Mouse (Mus musculus): ENCODE results near the gene Muc2. TPM values are rescaled to one million over a fixed set of nuclear protein-coding genes. Genes with fewer than 3 reads are reported as not detected.
"Not testable (repeated sequence)": the region's sequence is repeated elsewhere in the genome, so short reads cannot be mapped to it uniquely, and the experiment has no call there.

Gene Muc2
- total and polyA plus RNA-seq, 3 experiments, result 0.05 TPM; not detected in 2

GRCm38 (mm10) chr7:141660346-141660745, 29.8 kb upstream of the Muc2 start:
- Histone ChIP-seq H3K27me3 (ENCODE audit: insufficient read depth, low read length) (peaks cover 11% of the 10 kb centered on the region), H3K4me1 (ENCODE audit: insufficient read depth, low read depth, low read length) (no peaks in the 10 kb centered on the region)

GRCm38 (mm10) chr7:141661481-141661880, 28.7 kb upstream of the Muc2 start:
- no peak for ATAC-seq (ENCODE audit: extremely low read depth, insufficient number of reproducible peaks, low FRiP score, poor library complexity, severe bottlenecking)
- peaks cover 10% of the 10 kb centered on the region for H3K27me3 ChIP-seq (ENCODE audit: insufficient read depth, low read length)
- TF ChIP-seq GATA2 (IDR thresholded peaks at IDR 0.05; ENCODE audit: borderline replicate concordance, low read depth, low read length), result no peak
- no peak for TF ChIP-seq TAL1 (conservative IDR thresholded peaks at IDR 0.05; ENCODE audit: low read depth, low read length)
- no peak for TF ChIP-seq CTCF (IDR thresholded peaks at IDR 0.05; ENCODE audit: low read depth, low read length)
- no peak for TF ChIP-seq POLR2AphosphoS5 (IDR thresholded peaks at IDR 0.05; ENCODE audit: insufficient replicate concordance, low read depth, low read length)
- TF ChIP-seq GATA1 (IDR thresholded peaks at IDR 0.05; ENCODE audit: borderline replicate concordance, low read length), result no peak
- DNase-seq (ENCODE audit: low spot score), result no peak
- no peaks in the 10 kb centered on the region for H3K36me3 ChIP-seq (replicated peaks)
- no peaks in the 10 kb centered on the region for H3K9me3 ChIP-seq (replicated peaks)
- H3K4me1 ChIP-seq (ENCODE audit: insufficient read depth, low read depth, low read length), result no peaks in the 10 kb centered on the region
- H3K4me3 ChIP-seq (ENCODE audit: low read depth, low read length), result no peak overlapping the region

More at GRCm38 (mm10) chr7:141660346-141660745, 29.8 kb upstream of the Muc2 start:
- ATAC-seq (ENCODE audit: extremely low read depth, insufficient number of reproducible peaks, low FRiP score, poor library complexity, severe bottlenecking) (no peak), DNase-seq (ENCODE audit: low spot score) (no peak)
- Histone ChIP-seq H3K4me3 (ENCODE audit: low read depth, low read length) (no peak overlapping the region), H3K9me3 (replicated peaks) (no peaks in the 10 kb centered on the region), H3K36me3 (replicated peaks) (no peaks in the 10 kb centered on the region)
- no peak for TF ChIP-seq CTCF (IDR thresholded peaks at IDR 0.05; ENCODE audit: low read depth, low read length)
- no peak for TF ChIP-seq POLR2AphosphoS5 (IDR thresholded peaks at IDR 0.05; ENCODE audit: insufficient replicate concordance, low read depth, low read length)
- no peak for TF ChIP-seq GATA1 (IDR thresholded peaks at IDR 0.05; ENCODE audit: borderline replicate concordance, low read length)
- TF ChIP-seq TAL1 (conservative IDR thresholded peaks at IDR 0.05; ENCODE audit: low read depth, low read length), result no peak
- TF ChIP-seq GATA2 (IDR thresholded peaks at IDR 0.05; ENCODE audit: borderline replicate concordance, low read depth, low read length), result no peak

- Histone ChIP-seq H3K9me3 (replicated peaks) (no peaks in the 10 kb centered on the region), H3K36me3 (replicated peaks) (no peaks in the 10 kb centered on the region), H3K27me3 (ENCODE audit: insufficient read depth, low read length) (peaks cover 12% of the 10 kb centered on the region), H3K4me1 (ENCODE audit: insufficient read depth, low read depth, low read length) (no peaks in the 10 kb centered on the region), H3K4me3 (ENCODE audit: low read depth, low read length) (no peak overlapping the region)
- no peak for DNase-seq (ENCODE audit: low spot score)
- ATAC-seq (ENCODE audit: extremely low read depth, insufficient number of reproducible peaks, low FRiP score, poor library complexity, severe bottlenecking), result no peak
- no peak for TF ChIP-seq POLR2AphosphoS5 (IDR thresholded peaks at IDR 0.05; ENCODE audit: insufficient replicate concordance, low read depth, low read length)
- TF ChIP-seq GATA2 (IDR thresholded peaks at IDR 0.05; ENCODE audit: borderline replicate concordance, low read depth, low read length), result no peak
- no peak for TF ChIP-seq TAL1 (conservative IDR thresholded peaks at IDR 0.05; ENCODE audit: low read depth, low read length)
- TF ChIP-seq CTCF (IDR thresholded peaks at IDR 0.05; ENCODE audit: low read depth, low read length), result no peak
- TF ChIP-seq GATA1 (IDR thresholded peaks at IDR 0.05; ENCODE audit: borderline replicate concordance, low read length), result no peak
Observed at GRCm38 (mm10) chr7:141662223-141662622, 27.9 kb upstream of the Muc2 start.

DNA sequence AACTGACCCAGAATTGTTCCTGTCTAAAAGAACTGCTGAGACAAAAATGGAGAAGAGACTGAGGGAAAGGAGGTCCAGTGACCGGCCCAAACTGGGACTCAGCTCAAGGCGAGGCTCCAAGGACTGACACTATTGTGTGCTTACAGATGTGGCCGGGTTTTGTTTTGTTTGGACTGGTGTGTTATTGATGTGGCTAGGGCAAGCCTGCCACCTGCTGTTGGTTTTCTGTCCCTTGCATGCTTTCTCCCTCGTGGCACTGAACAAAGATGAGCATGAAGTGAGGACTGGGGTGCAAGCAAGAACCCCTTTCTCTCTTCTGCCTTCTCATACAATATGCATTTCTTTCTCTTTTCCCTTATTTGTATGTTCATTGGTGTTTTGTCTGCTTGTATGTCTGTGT, 23.9 kb upstream of the Muc2 start:
- Histone ChIP-seq H3K4me1 (ENCODE audit: insufficient read depth, low read depth, low read length) (no peaks in the 10 kb centered on the region), H3K36me3 (replicated peaks) (no peaks in the 10 kb centered on the region), H3K27me3 (ENCODE audit: insufficient read depth, low read length) (peaks cover 5% of the 10 kb centered on the region), H3K9me3 (replicated peaks) (no peaks in the 10 kb centered on the region), H3K4me3 (ENCODE audit: low read depth, low read length) (no peak overlapping the region)
- DNase-seq (ENCODE audit: low spot score), result no peak
- no peak for ATAC-seq (ENCODE audit: extremely low read depth, insufficient number of reproducible peaks, low FRiP score, poor library complexity, severe bottlenecking)
- no peak for TF ChIP-seq POLR2AphosphoS5 (IDR thresholded peaks at IDR 0.05; ENCODE audit: insufficient replicate concordance, low read depth, low read length)
- no peak for TF ChIP-seq GATA2 (IDR thresholded peaks at IDR 0.05; ENCODE audit: borderline replicate concordance, low read depth, low read length)
- TF ChIP-seq GATA1 (IDR thresholded peaks at IDR 0.05; ENCODE audit: borderline replicate concordance, low read length), result no peak
- TF ChIP-seq CTCF (IDR thresholded peaks at IDR 0.05; ENCODE audit: low read depth, low read length), result no peak
- TF ChIP-seq TAL1 (conservative IDR thresholded peaks at IDR 0.05; ENCODE audit: low read depth, low read length), result no peak

- not testable (repeated sequence) for ATAC-seq (ENCODE audit: extremely low read depth, insufficient number of reproducible peaks, low FRiP score, poor library complexity, severe bottlenecking); H3K36me3 ChIP-seq (replicated peaks); DNase-seq (ENCODE audit: low spot score); H3K27me3 ChIP-seq (ENCODE audit: insufficient read depth, low read length); H3K4me1 ChIP-seq (ENCODE audit: insufficient read depth, low read depth, low read length); H3K9me3 ChIP-seq (replicated peaks); H3K4me3 ChIP-seq (ENCODE audit: low read depth, low read length)
Observed at GRCm38 (mm10) chr7:141669097-141669496, 21.0 kb upstream of the Muc2 start.

- no peaks in the 10 kb centered on the region for H3K36me3 ChIP-seq (replicated peaks)
- H3K9me3 ChIP-seq (replicated peaks), result no peaks in the 10 kb centered on the region
- peaks cover 6% of the 10 kb centered on the region; the same call in 1 of the 2 replicates for H3K27me3 ChIP-seq (ENCODE audit: insufficient read depth, low read length)
- ATAC-seq (ENCODE audit: extremely low read depth, insufficient number of reproducible peaks, low FRiP score, poor library complexity, severe bottlenecking), result no peak
- H3K4me3 ChIP-seq (ENCODE audit: low read depth, low read length), result no peak overlapping the region
- no peak for DNase-seq (ENCODE audit: low spot score)
- TF ChIP-seq GATA1 (IDR thresholded peaks at IDR 0.05; ENCODE audit: borderline replicate concordance, low read length), result no peak
- TF ChIP-seq POLR2AphosphoS5 (IDR thresholded peaks at IDR 0.05; ENCODE audit: insufficient replicate concordance, low read depth, low read length), result no peak
- TF ChIP-seq TAL1 (conservative IDR thresholded peaks at IDR 0.05; ENCODE audit: low read depth, low read length), result no peak
- TF ChIP-seq CTCF (IDR thresholded peaks at IDR 0.05; ENCODE audit: low read depth, low read length), result no peak
- no peak for TF ChIP-seq GATA2 (IDR thresholded peaks at IDR 0.05; ENCODE audit: borderline replicate concordance, low read depth, low read length)
- no peaks in the 10 kb centered on the region for H3K4me1 ChIP-seq (ENCODE audit: insufficient read depth, low read depth, low read length)
Observed at GRCm38 (mm10) chr7:141670999-141671398, 19.1 kb upstream of the Muc2 start.

Data from G1E (cell line).